Mouse (Mus musculus) gastrocnemius, postnatal 14 days (tissue): ENCODE measurements around the gene Zdhhc16. TPM values are rescaled to one million over a fixed set of nuclear protein-coding genes. Genes with fewer than 3 reads are reported as not detected.
"Not testable (repeated sequence)": the region's sequence is repeated elsewhere in the genome, so short reads cannot be mapped to it uniquely, and the experiment has no call there.

Source experiments
- DNase-seq: peaks from one replicate; pipeline ENCODE4 v3.0.0; 2021; ENCODE audit warnings: mixed read lengths
- intact Hi-C: fragments of 180-260 bp; cut with DNase I; formaldehyde crosslinking; loops from one replicate; pipeline ENCODE4 v1.15.1; 2025; ENCODE audit warnings: low total_unique reads
- total RNA-seq, 2 experiments: library from RNA; stranded (reverse); gene quantifications; 2 replicates each; pipeline ENCODE4 v1.2.3; 2021

The Zdhhc16 gene
- total RNA-seq, 2 experiments from 2014 or later: 18.0 to 21.3 TPM

DNA sequence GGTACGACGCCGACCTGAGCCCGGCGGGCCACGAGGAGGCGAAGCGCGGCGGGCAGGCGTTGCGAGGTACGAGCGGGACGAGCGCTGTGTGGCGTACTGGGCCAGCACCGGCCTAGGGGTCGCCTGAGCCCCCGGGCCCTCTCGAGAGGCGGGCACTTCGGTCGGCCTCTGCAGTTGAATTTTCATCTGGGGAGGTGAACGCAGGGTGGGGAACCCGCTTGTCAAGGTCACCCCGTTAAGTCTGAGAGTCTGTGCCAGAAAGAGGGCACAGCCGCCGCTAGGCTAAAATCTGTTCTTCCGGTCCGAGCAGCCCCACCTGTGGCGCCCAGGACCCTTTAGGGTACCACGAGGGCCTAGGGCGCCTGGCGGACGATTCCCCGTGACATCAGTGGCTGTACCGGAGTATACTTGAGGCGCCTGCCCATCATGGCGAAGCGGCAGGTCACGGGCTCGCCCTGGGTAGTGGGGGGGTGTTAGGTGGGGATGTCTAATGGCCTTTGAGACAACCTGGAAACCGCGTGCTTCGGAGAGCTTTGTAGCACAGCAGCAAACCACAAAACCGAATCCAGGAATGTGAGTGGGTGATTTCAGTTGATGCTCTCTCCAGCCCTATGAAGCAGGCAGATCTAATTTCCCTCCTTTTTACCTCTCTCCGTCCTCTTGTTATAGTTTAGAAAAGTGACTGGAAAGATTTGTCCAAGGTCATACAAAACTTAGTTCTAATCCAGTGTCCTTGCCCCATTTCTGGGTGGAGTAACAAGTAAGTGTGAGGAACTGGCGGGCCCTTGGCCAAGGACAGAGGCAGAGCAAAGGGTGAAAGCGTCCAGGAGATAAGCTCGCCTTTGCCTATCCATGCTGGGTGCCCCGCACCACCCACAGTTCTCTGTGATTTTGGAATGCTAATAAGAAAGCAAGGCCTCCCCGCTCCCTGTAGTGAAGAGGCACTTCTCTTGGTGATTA lies 20.9 kb upstream of the Zdhhc16 start:
- intact Hi-C loops: no loop called here
- peak; percentile 37 for DNase-seq

DNA sequence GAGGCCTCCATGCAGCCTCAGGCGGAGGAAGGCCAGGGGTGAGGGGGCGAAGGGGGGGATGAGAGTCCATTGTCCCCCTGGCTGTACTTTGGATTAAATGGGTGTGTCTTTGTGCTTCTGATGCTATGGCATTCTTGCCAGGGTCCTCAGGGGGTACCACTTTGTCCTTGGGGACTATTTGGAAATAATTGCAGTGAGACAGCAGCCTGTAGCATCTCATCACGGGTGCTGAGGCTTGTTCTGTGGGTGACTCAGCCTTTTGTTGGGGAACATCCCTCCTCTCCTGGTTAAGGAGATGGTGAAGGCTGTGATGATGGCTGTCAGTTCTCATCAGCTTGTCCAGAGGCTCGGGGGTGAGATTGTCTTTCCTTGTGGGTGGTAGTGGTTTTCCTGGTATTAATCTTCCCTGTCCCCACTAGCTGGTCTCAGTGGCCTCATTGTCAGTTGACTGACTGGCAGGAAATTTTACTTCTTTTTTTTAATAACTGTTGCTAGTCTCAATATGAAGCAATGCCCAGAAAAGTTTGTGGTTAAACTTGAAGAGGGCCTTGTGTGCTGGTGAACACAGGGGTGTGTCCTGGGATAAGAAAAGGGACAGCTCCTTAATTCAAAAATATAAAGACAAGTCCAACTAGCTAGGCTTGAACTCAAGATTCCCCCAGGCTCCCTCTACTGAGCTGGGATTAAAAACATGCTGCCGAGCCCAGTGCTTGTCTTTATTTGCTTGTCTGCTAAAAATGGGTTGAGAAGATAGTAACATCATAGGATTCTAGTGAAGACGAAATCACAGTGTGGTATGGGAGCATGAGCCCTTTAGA lies 19.3 kb upstream of the Zdhhc16 start:
- intact Hi-C loops: no loop called here
- no peak for DNase-seq

- DNase-seq, intact Hi-C loops: not testable (repeated sequence)
Measured at GRCm38 (mm10) chr19:41914592-41914882, 18.7 kb upstream of the Zdhhc16 start.

GRCm38 (mm10) chr19:41915294-41915693 lies 18.0 kb upstream of the Zdhhc16 start:
- DNase-seq: no peak
- intact Hi-C loops: no loop called here

DNA sequence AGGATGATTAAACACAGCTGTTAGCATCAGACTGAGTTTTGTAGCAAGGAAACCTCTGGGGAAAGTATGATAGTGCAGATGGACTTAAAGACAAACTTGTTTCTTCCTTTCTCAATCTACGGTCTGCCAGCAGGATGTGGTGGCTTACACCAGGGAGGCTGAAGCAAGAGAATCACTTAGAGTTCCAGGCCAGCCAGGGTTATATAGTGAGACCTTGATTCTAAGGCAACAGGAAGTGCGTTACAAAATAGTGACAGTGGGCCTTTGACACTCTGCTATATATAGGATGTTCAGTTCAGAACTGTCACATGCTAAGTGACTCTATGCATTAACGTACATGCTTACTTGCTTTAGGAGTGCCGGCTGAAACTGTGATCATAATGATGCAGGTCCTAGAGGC lies 16.4 kb upstream of the Zdhhc16 start:
- intact Hi-C loops: no loop called here
- DNase-seq: no peak

DNA sequence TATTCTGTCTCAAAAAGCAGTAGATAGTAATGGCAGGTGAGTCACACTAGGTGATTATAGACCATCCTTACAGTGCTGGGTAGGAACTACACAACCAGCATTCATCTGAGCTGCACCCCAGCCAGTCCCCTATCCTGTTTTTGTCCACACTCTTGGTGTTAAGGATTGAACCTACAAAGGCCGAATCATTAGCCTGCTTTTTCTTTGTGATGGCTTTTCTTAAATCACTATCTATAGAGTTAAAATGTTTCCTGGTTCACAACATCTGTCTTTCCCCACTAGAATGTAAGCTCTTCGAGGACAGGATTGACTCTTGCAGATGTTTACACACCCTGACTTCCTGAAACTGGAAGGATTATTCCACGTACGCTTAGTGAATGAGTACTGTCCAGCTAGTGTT lies 13.8 kb upstream of the Zdhhc16 start:
- intact Hi-C loops: no loop called here
- DNase-seq: no peak

DNA sequence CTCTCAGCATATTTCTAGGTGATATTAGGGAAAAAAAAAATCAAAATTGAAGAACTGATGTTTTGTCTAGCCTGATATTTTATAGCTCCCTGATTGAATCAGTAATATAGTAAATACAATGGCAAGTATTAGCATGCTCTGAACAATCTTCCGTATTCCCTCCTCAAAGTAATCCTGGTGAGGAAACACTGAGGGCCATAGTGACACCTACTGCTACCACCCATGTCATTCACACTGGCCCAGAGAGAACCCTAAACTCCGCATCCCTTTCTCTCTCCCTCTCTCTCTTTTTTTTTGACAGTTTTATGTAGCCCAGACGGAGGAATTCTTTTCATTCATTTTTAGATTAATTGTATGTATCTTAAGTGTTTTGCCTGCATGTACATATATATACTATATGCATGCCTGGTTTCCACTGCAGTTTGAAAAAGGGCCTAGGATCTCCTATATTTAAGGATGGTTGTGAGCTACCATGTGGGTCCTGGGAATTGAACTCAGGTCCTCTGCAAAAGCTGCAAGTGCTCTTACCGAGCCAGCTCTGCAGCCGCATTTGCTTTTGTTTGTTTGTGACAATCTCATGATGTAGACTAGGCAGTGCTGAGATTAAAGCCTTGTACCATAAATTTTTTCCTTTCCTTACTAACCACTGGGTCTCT lies 12.7 kb upstream of the Zdhhc16 start:
- intact Hi-C loops: no loop called here
- DNase-seq: no peak

DNA sequence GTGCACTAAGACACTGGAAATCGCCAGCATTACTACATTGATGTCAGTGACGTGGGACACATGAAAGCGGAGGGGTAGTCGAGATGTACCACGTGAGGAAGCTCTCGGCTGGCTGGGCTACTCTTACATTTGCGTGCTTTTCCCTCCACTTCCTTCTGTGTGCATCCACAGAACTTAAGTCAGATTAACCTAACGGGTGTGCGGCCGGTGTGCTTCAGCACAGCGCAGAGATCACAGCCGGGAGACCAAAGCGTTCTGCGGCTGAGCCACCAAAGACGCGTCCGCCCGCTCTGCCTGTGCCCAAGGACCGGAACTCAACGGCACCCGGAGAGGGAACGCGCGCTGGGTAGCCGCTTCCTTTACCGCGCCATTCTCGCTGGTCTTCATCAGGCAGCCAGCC lies 594 bp upstream of the Zdhhc16 start:
- intact Hi-C loops: no loop called here

GRCm38 (mm10) chr19:41934124-41934523 lies 844 bp downstream of the Zdhhc16 start:
- intact Hi-C loops: no loop called here

More for the DNA sequence above, 594 bp upstream of the Zdhhc16 start:
- no peak for DNase-seq

DNA sequence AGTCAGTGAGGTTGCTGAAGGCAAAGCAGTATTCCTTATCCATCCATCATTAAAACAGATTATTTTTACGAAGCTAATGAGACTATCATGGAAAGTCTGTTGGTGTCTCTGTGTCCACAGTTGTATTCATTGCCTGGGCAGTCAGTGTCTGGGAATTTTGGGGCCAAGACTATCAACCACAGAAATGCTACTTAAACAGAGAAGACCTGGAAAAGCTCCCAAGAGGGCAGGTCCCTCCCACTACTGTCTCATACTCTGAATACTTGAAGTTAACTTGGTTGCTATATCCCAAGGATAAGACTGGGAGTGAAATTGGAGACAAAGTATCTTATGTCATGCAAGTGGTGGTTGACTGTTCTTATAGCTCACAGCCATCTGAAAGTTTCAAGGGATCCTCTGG lies 2.6 kb downstream of the Zdhhc16 start:
- intact Hi-C loops: loop anchor here (5.0 kb wide), 1 partner anchor 41 kb away; no protein-coding TSS in a partner anchor
- DNase-seq: no peak

More at GRCm38 (mm10) chr19:41934124-41934523, 844 bp downstream of the Zdhhc16 start:
- no peak for DNase-seq

- intact Hi-C loops: loop anchor here (5.0 kb wide), 1 partner anchor 39 kb away; no protein-coding TSS in a partner anchor
- no peak for DNase-seq
Measured at GRCm38 (mm10) chr19:41938539-41938938, 5.3 kb downstream of the Zdhhc16 start.

GRCm38 (mm10) chr19:41943841-41944240 lies 10.6 kb downstream of the Zdhhc16 start:
- no peak for DNase-seq
- intact Hi-C loops: no loop called here

GRCm38 (mm10) chr19:41952287-41952686 lies 19.0 kb downstream of the Zdhhc16 start:
- intact Hi-C loops: no loop called here

DNA sequence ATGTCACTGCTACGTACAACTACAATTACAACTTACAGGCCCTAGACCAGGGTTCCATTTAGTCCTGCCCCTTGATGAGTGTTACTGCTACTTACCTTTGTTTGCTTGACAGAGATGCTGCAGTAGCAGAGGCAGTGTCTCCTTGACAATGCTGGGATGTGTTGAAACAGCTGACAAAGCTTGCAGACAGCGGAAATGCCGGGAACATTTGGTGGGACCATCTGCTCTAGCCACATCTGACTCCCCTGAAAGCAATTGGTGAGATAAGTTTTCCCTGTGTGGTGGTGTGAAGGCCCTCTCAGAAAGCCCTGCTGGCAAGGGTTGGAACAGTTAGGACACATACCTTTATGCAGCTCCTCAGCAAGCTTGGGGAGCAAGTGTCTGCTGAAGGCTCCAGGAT lies 20.3 kb downstream of the Zdhhc16 start:
- intact Hi-C loops: no loop called here

More at GRCm38 (mm10) chr19:41952287-41952686, 19.0 kb downstream of the Zdhhc16 start:
- no peak for DNase-seq

GRCm38 (mm10) chr19:41969618-41970017 lies 36.3 kb downstream of the Zdhhc16 start:
- no peak for DNase-seq
- intact Hi-C loops: no loop called here

More for the DNA sequence above, 20.3 kb downstream of the Zdhhc16 start:
- DNase-seq: no peak

DNA sequence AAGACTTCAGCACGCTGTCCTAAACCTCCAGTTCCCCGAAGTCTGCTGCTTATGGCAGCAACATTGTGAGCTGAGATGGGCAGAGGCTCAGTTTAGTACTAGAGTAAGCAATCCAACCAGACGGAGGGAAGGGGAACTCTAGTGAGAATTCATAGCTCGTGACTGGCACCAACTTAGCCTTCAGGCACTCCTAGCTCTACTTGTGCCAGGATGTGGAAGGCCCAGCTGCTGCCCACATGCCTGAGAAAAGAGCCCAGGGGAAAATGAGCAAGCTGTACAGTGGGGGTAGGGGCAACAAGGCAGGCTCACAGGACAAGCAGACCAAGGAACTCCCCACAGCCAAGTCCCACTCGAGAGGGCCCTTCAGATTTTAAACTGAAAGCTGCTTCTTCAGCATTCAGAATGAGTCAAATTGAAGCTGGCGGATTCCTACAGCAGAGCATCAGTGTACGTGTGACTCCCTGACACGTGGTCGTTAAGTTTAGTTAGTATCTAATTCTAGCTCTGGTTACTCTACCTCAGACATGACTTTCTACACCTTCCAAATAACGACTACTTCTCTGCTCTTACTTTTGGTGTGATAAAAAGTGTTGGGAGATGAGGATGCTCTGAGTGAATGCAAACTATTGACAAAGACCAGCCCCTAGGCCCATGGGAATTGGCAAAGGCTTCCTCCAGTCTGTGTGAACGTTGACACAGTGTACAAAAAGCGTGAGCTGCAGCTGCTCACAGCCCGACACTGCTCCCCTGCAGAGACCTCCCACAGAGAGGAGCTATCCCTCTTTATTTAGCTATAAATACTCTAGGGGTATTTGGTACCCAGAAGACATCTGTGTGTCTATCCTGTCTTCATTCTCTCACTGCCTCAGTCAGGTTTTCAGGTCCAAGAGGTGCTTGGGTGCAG lies 40.9 kb downstream of the Zdhhc16 start:
- DNase-seq: no peak

GRCm38 (mm10) chr19:41980422-41980818 lies 47.1 kb downstream of the Zdhhc16 start:
- intact Hi-C loops: loop anchor here (5.0 kb wide), 1 partner anchor 42 kb away; no protein-coding TSS in a partner anchor
- DNase-seq: peak; percentile 20

More for the DNA sequence above, 40.9 kb downstream of the Zdhhc16 start:
- intact Hi-C loops: no loop called here

DNA sequence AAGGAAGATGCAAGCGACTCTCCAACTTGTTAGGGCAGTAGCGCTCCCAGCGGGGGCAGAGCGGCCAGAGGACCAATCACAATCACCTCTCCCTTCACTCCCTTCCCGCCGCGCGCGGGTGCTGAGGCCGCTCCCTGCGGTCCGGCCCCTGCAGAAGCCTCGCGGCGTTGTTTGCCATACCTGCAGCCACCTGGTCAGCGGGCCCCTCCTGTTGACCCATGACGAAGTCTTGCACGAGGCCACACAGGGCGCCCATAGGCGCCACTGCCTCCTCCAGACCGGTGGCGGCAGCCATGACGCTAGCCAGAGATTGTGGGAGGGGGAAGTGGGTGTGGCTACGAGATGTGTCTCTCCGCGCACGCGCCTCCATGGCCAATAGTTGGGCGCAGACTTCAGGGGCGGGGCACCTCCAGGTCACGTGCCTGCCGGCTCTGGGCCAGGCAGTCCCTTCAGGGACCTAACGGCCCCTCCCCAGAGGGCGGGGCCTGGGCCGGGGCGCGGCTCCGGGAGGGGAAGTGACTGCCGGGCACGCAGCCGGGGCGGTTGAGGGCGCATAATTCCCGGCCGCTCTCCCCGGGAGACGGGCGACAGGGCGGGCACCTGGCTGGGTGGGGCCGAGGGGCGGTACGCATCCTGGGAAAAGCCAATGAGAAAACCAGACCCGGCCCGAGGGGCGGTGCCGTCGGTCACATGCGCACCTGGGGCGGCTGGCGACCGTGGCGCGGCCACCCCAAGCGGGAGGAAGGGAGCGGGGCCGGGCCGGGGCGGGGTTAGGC lies 47.7 kb downstream of the Zdhhc16 start, which contains the start of gene Mms19:
TSS of gene Mms19 (minus strand) at position 339 of the 776 bp plus-strand sequence.
- peak; percentile 98 for DNase-seq
- intact Hi-C loops: loop anchor here (5.0 kb wide), 1 partner anchor 41 kb away; no protein-coding TSS in a partner anchor
